Mouse (Mus musculus) embryonic fibroblast, embryonic 13.5 days (primary cell): ENCODE results near the gene Gtf2ird1.

Experiments
- CTCF ChIP-seq: IDR thresholded peaks from 2 replicates; pipeline ENCODE4 v1.5.1; 2011; ENCODE audit warnings: mild to moderate bottlenecking, control low read depth, low read length, moderate library complexity, borderline replicate concordance; ENCODE audit not compliant: insufficient read depth
- POLR2A ChIP-seq: IDR thresholded peaks from 2 replicates; pipeline ENCODE4 v1.6.1; 2011; ENCODE audit warnings: low read depth, mild to moderate bottlenecking, control low read depth, low read length, moderate library complexity

GRCm38 (mm10) chr5:134325856-134326566 is 130.5 kb downstream of the Gtf2ird1 start:
- TF ChIP-seq CTCF: no peak
- no peak for TF ChIP-seq POLR2A
